Mouse (Mus musculus) thymus, adult 2 months (tissue): Measurements from ENCODE around the gene Gm20388. TPM values are rescaled to one million over a fixed set of nuclear protein-coding genes. Genes with fewer than 3 reads are reported as not detected.

ENCODE experiments used
- DNase-seq: peaks from one replicate; pipeline ENCODE4 v3.0.0; 2021
- H3K27ac ChIP-seq: fragments of 200-500 bp; 2 replicates; pipeline ENCODE4 v1.5.1; 2012; ENCODE audit warnings: low read length, control low read depth; ENCODE audit not compliant: control insufficient read depth, insufficient read depth
- H3K27me3 ChIP-seq: fragments of 200-500 bp; 2 replicates; pipeline ENCODE4 v1.6.1; 2012; ENCODE audit warnings: mild to moderate bottlenecking, low read length, moderate library complexity, mixed read lengths; ENCODE audit not compliant: control insufficient read depth, insufficient read depth
- H3K36me3 ChIP-seq: fragments of 200-500 bp; 2 replicates; pipeline ENCODE4 v1.6.1; 2012; ENCODE audit warnings: mild to moderate bottlenecking, low read length, moderate library complexity; ENCODE audit not compliant: control insufficient read depth, insufficient read depth
- H3K4me1 ChIP-seq: fragments of 200-500 bp; replicated peaks from 2 replicates; pipeline ENCODE4 v1.6.1; 2012; ENCODE audit warnings: low read length; ENCODE audit not compliant: control insufficient read depth, insufficient read depth
- H3K4me3 ChIP-seq: fragments of 200-500 bp; 2 replicates; pipeline ENCODE4 v1.5.1; 2012; ENCODE audit warnings: mild to moderate bottlenecking, low read length, control low read depth, moderate library complexity; ENCODE audit not compliant: control insufficient read depth, insufficient read depth
- CTCF ChIP-seq: fragments of 200-500 bp; IDR thresholded peaks from 2 replicates; pipeline ENCODE4 v1.5.1; 2012; ENCODE audit warnings: mild to moderate bottlenecking, control low read depth, low read length, moderate library complexity, borderline replicate concordance; ENCODE audit not compliant: control insufficient read depth, poor library complexity, insufficient read depth; ENCODE audit errors: extremely low read depth
- POLR2A ChIP-seq: fragments of 200-500 bp; IDR thresholded peaks from 2 replicates; pipeline ENCODE4 v1.6.1; 2012; ENCODE audit warnings: mild to moderate bottlenecking, low read length, control low read depth, moderate library complexity; ENCODE audit not compliant: control insufficient read depth, poor library complexity, insufficient read depth; ENCODE audit errors: extremely low read depth
- WGBS: fragments of 180-500 bp; shearing (Covaris S2); methylation state at CpG from one replicate; pipeline ENCODE4 v1.1.7; 2018; 5-methylcytosine and 5-hydroxymethylcytosine counted together
- polyA plus RNA-seq: library from polyadenylated mRNA; depleted of rRNA; stranded (reverse); fragments of >200 nt; gene quantifications from 2 replicates; pipeline ENCODE4 v1.2.3, GENCODE M21; 2012

Gm20388 gene
- polyA plus RNA-seq, 1 experiment, result 103 TPM

DNA sequence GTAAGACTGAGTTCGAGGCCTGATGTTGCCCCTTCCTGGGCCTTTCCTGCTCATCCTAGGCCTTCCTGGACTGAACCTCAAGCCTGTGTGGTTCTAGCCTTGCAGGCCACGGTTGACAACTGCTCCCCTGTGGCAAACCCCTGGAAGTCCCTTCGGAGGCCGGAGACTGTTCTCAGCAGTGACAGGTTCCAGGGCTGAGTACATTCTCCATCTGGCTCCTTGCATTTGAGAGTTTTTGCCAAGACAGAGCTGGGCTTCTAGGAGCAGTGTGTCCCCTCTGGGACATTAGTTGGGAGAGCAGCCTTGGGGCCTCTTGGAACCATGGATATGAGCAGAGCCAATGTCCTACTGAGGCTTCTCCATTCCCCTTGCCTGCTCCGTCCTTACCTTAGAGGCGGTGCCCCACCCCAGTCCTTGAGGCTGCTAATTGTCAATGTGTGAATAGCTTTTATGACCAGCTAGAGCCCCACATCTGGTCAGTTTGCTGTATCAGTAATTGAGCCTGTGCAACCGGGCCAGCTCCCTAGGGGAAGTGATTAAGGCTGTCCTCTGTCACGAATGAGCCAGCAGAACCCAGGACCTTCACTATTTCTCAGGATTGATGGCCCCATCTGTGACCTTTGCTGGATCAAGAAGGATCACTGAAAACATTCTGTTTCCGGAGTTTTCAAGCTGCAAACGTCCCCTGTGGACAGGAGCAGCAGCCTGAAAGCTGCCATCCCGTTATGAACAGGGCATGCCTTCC, 607.2 kb downstream of the Gm20388 start:
- H3K36me3 ChIP-seq, result no peaks in the 10 kb centered on the region
- H3K27ac ChIP-seq, result no peak overlapping the region
- H3K4me3 ChIP-seq, result no peak overlapping the region
- no peaks in the 10 kb centered on the region for H3K27me3 ChIP-seq
- 94% methylated on average over 11 of the region's 11 CpGs for WGBS
- no peak for DNase-seq
- TF ChIP-seq CTCF, result no peak
- TF ChIP-seq POLR2A, result no peak
- H3K4me1 ChIP-seq, result peaks cover 30% of the 10 kb centered on the region

DNA sequence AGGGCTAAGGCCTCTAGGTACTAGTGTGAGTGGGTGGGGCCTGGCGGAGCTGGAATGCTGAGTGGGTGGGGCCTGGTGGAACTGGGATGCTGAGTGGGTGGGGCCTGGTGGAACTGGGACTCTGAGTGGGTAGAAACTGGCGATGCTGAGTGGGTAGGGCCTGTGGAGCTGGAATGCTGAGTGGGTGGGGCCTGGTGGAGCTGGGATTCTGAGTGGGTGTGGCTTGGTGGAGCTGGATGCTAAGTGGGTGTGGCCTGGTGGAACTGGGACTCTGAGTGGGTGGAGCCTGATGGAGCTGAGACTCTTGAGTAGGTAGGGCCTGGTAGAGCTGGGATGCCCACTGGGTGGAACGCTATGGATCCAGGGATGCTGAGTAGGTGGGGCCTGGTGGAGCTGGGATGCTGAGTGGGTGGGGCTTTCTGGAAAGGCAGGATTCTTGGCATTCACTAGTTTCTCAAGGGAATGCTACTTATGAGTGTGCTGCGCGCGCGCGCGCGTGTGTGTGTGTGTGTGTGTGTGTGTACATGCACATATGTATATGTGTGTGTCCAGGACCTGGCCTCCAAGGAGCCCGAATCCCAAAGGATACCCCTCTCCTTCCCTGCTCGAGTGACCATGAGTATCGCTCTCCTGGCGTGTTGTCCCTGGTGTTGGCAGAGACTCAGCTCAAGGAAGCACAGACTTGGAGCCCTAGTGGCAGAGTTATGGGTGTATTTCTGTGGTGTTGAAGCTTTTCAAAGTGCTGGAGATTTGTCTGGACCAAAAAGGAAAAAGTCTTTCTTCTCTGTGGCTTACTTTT, 608.3 kb downstream of the Gm20388 start:
- no peak for DNase-seq
- peaks cover 19% of the 10 kb centered on the region for H3K4me1 ChIP-seq
- H3K27me3 ChIP-seq, result no peaks in the 10 kb centered on the region
- H3K36me3 ChIP-seq, result no peaks in the 10 kb centered on the region
- no peak for TF ChIP-seq CTCF
- TF ChIP-seq POLR2A, result no peak
- H3K27ac ChIP-seq, result no peak overlapping the region
- no peak overlapping the region for H3K4me3 ChIP-seq
- WGBS, result 97% methylated on average over 14 of the region's 14 CpGs

- Histone ChIP-seq H3K27me3 (no peaks in the 10 kb centered on the region), H3K27ac (no peak overlapping the region), H3K4me3 (no peak overlapping the region), H3K4me1 (peaks cover 8% of the 10 kb centered on the region), H3K36me3 (no peaks in the 10 kb centered on the region)
- TF ChIP-seq POLR2A (no peak), CTCF (no peak)
- DNase-seq, result no peak
- WGBS, result 94% methylated on average over 15 of the region's 15 CpGs
Observed at GRCm38 (mm10) chr8:120520287-120520686, 609.6 kb downstream of the Gm20388 start.

GRCm38 (mm10) chr8:120520707-120521590, 610.3 kb downstream of the Gm20388 start:
- peaks cover 7% of the 10 kb centered on the region for H3K4me1 ChIP-seq

GRCm38 (mm10) chr8:120521591-120521965, 610.9 kb downstream of the Gm20388 start:
- TF ChIP-seq POLR2A (no peak), CTCF (no peak)
- Histone ChIP-seq H3K27me3 (no peaks in the 10 kb centered on the region), H3K4me3 (no peak overlapping the region), H3K4me1 (peaks cover 13% of the 10 kb centered on the region), H3K36me3 (no peaks in the 10 kb centered on the region), H3K27ac (no peak overlapping the region)
- 97% methylated on average over 7 of the region's 7 CpGs for WGBS
- no peak for DNase-seq

More at GRCm38 (mm10) chr8:120520707-120521590, 610.3 kb downstream of the Gm20388 start:
- Histone ChIP-seq H3K4me3 (no peak overlapping the region), H3K36me3 (no peaks in the 10 kb centered on the region), H3K27me3 (no peaks in the 10 kb centered on the region), H3K27ac (no peak overlapping the region)
- no peak for DNase-seq
- WGBS, result 91% methylated on average over 20 of the region's 20 CpGs
- no peak for TF ChIP-seq POLR2A
- TF ChIP-seq CTCF, result no peak

DNA sequence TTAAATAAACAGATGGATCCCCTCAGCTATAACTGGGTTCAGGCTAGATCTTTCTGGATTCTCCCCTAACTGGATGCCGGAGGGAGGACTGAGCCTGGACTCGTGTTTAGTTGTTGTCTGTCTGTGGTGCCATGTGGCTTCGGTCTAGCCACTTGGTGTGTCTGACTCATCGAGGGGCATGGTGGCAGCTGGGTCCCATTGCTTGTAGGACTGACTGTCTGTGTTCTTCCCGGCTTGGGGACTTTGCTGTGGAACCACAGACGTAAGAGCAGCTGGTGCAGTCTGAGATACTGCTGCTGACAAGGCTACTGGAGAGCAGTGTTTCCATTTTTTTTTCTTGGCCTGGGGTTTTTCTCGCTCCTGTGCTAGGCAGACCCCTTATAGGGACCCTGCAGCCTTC, 613.0 kb downstream of the Gm20388 start:
- Histone ChIP-seq H3K36me3 (no peaks in the 10 kb centered on the region), H3K27me3 (no peaks in the 10 kb centered on the region), H3K4me3 (no peak overlapping the region), H3K27ac (no peak overlapping the region), H3K4me1 (peaks cover 29% of the 10 kb centered on the region)
- TF ChIP-seq CTCF (no peak), POLR2A (no peak)
- 77% methylated on average over 7 of the region's 7 CpGs for WGBS
- no peak for DNase-seq
